Mouse (Mus musculus) layer of hippocampus, adult 9-10 months (tissue): Measurements from ENCODE around the gene Nyx.

ENCODE experiments used
- DNase-seq: peaks from one replicate; pipeline ENCODE4 v3.0.0; 2022; ENCODE audit warnings: low spot score

The Nyx gene

DNA sequence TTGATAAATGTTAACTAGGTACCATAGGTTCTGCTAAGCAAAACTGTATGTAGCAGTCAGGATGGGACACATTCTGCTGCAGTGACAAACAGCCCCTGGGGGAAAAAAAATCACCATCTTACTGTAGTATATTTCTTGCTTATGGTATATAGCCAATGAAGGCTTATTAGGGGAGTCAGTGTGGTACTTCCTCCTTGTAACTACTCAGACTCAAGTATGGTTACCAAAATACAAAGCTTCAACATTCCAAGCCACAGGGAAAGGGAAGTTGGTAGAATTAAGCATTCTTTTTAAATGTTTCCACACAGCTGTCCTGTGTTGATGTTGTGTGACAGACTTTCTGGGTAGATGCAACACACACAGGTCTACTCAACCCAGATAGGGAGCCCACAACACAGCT, 27.0 kb downstream of the Nyx start:
- no peak for DNase-seq

DNA sequence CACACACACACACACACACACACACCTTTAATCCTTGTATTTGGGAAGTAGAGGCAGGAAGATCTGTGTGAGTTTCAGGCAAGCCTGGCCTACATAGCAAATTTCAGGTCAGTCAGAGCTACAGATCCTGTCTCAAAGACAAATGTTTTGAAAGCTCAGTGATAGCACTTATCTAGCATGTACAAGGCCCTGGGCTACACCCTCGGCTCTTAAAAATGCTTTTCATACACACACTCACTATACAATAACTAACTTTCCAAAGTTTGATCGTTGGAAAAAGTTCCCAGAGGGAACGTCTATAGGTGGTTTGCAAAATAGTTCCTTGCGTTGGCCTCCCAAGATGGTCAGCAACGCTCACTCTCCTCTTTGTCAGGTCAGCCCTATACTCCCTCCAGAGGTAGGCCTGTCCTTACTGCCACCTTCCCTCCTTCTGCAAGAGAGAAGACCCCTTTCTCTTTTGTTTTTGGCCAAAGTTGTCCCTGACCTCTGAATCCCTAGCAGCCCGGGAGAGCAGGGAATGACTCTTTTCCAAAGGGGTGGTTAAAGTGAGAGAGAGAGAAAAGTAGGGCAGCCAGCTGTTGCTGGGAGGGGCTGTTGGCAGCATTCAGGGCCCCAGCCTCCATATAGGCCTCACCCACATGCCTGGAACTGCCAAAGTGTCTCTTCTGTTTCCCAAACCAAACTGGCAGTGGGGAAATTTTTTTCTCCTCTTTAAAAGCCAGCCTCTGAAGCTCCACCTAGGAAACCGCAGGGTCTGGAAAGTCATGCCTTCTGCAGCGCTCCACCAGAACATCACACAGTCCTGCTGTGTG, 29.2 kb downstream of the Nyx start:
- DNase-seq = no peak

DNA sequence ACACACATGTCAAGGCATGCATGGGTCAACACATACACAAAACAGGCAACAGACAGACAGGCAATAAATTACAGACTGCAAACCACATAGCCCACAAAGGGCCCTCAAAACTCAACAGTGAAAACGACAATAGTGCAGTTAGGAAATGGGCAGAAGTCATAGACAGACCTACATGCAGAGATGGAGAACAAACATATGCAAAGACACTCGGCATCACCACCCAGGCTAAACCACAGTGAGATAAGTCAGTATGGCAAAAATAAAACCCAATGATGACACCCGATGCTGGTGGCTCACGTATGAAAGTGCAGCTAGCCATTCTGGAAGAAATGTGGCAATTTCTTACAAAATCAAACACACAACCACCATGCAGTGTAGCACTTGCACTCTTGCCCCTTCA, 34.4 kb downstream of the Nyx start:
- no peak for DNase-seq

DNA sequence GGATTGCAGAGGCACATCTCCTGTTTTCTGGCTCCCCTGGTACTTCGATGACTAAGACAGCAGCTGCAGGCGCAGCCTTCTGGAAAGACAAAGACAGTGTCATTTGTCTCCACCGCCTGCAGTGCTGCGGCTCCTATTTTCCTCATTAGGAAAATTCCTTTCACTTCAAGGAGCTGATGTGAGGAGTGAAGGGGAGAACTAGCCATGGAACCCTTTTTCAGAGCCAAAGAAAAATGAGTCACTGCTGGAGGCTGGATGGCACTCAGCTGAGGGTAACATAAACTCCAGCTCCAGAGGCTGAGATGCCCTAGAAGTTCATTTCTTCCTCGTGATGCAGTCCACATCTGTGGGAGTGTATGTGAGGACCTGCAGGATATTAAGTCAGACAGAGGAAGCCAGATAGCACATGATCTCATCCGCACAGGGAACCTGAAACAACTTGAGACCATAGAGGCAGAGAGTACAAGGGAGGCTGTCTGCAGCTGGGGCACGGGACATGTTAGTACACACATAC, 37.0 kb downstream of the Nyx start:
- no peak for DNase-seq

DNA sequence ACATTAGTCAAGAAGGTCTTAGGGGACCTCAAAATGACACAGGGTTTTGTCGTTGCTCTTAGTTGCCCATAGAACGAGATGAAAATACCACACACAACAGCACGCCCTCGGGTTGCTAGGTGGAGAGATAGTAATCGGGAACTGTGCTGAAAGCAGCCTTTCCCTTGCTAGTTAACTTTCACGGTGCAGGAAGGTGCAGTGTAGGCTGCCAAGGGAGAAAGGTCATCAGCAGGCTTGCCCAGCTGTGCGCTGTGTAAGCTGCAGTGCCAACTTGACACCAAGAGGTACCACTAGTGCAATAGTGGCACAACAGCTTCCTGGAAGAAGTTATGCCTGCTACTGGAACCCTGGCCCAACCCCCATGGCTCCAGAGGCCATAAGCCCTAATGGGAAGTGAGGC, 38.5 kb downstream of the Nyx start:
- DNase-seq = no peak

DNA sequence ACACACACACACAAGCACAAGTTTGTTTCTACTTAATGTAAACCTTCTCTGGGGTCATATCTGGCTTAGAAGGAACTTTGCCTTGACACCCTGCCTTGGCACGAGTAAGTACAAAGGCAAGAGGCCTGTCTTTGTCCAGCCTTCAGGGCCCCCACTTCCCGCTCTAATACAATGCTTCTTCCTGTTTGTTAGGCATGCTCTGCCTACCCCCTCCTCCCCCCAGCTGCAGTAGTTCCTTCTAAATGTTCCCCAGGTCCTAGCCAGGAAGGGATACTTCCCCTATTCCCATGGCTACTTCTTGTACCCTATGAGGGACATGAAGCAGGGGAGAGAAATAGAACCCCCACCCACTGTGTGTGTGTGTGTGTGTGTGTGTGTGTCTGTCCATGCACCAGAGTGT, 40.5 kb downstream of the Nyx start:
- no peak for DNase-seq

DNA sequence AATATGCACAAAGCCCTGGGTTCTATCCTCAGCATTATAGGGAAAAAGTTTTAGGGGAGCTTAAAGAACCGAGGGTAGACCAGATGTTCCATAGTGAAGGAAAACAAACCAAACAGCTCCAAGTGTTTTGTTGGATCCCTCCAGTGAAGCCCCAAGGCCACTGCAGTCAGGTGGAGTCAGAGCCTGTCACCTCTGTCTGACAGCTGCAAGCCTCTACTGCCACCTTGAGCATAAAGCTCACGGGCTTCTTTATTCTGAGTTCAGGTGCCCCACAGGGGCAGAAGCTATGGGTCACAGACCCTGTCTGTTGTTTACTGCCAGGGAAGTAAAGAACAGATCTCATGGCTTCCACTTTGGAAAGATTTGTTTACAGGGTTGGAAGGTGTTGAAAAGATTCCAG, 47.2 kb downstream of the Nyx start:
- DNase-seq = no peak

DNA sequence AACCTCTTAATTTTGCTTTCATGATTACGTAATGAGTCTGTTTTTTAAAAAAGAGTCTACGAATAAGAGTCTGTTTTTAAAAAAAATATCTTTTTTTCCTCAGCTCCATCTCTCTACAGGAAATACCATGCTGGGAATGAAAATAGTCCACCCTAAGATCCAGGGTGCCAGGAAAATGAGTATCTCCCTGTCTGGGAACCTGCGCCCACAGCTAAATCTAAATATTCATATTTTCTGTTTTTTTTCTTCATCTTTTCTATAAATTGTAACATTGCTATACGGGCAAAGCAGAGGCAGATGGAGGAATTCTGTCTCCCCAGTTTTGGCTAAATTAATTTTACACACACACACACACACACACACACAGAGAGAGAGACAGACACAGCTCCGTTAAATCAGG, 48.0 kb downstream of the Nyx start:
- no peak for DNase-seq

DNA sequence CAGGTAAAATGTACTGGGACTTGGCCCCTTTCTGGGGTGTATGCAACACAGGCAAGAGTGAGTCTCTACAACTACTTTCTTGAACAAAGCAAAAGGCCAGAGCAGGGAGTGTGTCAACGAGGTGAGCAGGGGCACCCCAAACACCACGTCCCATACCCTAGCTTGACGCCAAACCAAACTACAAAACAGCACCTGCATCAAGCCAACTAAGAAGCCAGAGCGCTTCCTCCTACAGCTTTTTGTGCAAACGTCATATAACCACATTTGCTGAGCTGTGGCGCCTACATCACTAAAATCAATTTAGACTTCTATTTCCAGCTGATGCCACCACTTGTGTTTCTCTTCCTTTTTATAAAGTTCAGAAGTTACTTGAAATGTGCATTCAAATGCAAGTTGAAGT, 50.5 kb downstream of the Nyx start:
- no peak for DNase-seq

DNA sequence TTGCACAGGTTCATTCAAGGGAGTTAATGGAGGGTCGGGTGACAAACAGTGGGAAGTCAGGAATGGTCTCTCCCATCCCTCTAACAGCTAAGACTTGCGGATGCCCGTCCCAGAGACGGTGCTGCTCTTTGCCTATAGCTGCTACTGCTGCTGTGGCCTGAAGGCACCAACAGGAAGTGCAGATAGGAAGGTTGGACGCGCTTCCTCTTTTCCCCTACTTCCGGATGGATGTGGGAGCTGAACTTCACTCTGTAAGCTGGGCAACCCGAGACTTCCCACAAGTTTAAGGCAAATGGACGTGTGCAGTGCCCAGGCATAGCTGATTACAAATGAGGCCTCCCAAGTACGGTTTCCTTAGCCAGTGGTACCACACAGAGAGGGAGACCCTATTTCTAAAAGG, 52.1 kb downstream of the Nyx start:
- no peak for DNase-seq

DNA sequence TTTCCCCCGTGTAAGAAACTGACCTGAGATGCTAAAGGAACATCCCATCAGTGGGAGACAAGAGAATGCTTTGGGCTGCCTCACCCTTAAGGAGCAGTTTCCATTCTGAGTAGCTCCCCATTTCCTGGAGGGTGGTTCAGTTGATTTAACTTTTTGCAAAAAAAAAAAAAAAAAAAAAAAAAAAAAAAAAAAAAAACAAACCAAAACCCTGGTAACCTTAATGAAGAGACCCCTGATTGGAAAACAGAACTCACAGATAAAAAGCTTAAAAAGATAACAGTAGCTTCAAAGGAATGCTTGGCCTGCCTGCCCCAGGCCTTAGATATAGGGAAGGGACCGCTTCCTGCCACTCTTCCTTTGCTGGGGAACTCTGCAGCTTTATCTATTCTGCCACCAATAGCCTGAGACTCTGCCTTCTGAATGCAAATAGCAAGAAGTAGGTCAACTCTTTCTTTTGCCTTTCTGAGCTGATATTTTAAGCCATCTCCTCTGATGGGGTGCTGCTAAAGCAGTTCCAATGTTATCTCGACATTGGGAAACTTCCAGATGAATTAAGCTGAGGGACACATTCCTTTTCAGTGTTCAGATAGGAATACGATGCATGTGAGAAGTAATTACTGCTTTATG, 53.0 kb downstream of the Nyx start:
- DNase-seq = no peak

DNA sequence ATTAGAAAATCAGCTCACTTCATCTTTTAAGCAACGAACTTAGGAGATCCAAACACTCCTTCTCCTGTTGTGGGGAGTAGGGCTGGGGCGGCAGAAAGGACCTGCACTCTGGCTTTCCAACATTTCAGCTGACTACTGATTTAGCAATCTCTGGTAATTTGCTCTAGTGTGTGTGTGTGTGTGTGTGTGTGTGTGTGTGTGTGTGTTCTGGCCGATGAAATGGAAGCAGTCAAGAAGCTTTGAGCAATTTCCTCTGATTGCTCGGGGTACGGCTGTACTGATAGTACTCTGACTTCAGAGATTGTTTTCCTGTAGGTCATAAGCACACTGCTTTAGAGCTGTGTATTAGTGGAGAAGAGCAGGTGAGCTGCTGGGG, 53.5 kb downstream of the Nyx start:
- no peak for DNase-seq

DNA sequence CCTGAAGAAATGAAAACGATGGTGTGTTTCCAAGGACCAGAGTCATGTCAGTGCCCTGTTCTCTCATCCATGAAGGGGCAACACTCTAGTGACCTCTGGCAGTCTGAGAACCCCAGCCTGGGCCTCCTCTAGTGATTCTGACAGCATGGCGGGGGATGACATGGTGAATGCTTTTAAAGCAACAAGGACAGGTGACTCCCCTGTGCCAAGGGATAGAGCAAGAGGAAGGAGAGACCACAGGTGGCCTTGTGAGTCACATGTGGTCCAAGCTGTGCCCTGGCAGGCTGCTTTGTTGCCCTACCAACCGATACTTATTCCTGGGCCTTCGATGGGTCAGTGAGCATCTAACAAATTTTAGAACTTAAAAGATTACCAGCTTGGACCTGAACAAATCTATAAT, 54.7 kb downstream of the Nyx start:
- no peak for DNase-seq

DNA sequence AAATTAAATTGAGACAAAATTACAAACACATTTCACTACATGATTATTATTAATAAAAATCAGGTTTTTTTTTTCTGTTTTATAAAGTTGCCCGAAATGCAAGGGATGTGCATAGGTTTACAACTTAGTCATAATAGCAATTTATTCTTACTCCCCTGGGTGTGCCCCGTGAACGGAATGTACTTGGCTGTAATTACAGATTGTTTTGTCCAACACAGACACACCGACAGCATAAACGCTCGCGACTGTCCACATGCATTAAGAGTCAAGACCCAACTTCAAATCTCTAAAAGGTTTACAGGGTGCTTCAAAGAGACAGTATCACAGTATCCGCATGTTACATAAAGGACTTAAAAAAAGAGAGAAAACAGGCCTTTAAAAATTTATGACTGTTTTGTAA, 55.4 kb downstream of the Nyx start:
- no peak for DNase-seq
